In the genomic region with DNA sequence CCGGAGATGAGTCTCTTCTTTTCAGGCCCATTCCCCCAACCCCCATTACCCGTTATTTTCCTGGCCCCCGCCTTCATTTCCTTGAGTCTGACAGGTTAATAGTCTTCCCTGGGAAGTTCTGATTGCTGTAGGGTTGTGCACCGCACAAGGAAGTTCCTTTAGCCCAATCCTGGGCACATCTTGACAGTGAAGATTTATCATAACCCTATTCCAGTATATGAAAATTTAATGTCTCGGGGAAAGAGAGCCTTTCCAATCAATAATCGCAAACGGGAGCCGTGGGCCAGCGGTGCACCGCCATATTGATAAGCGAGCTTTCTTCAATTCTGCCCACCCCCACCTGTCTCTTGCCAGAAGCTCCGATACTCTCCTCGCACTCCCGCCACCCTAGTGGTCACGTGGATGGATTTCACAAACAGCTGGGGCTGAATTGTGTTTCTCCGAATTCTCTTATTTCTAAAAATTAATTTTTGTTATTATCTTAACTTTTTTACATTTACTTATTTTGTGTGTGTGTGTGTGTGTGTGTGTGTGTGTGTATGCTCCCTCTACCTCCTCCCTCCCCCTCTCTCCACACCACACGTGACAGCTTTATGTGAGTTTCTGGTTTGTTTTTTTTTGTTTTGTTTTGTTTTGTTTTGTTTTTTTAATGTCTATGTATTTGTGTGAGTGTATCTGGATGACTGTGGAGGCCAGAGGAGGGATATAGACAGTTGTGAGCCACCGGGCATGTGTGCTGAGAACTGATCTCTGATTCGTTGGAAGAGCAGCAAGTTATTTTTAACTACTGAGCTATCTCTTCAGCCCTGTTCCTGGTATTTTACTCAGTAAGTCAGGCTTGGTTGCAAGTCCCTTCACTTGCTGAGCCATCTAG, we compare ENCODE assay signal across 9 mouse cellular contexts. TPM values are rescaled to one million over a fixed set of nuclear protein-coding genes. Genes with fewer than 3 reads are reported as not detected.
DNase-seq lines count a peak whose midpoint lies in the region; ATAC-seq and TF ChIP-seq lines count a peak whose summit lies in the region.
"Had no signal": no experiment of that assay in that cellular context is flagged by ENCODE, and none has a peak within 500 bp of the region (broad histone marks: within the 10 kb centered on the region; RNA-seq: fewer than 3 reads in every experiment).

No protein-coding gene starts in this region.

- H3K9me3 ChIP-seq in hindbrain, embryonic 15.5 days: no peaks in the 10 kb centered on the region
- no peaks in the 10 kb centered on the region for H3K9me3 ChIP-seq in lung, postnatal 0 days (ENCODE audit: low read length)
- H3K9me3 ChIP-seq in stomach, embryonic 15.5 days: no peaks in the 10 kb centered on the region

- H3K27ac ChIP-seq in cerebellum, adult 2 months (ENCODE audit: insufficient read depth, low read length): no peak overlapping the region
- peak overlapping the region; percentile 62 for H3K27ac ChIP-seq in hindbrain, embryonic 15.5 days (replicated peaks)
- no peak overlapping the region for H3K27ac ChIP-seq in lung, postnatal 0 days (ENCODE audit: low read length)
- no peak overlapping the region for H3K27ac ChIP-seq in stomach, embryonic 15.5 days

- peak overlapping the region; percentile 62 for H3K4me2 ChIP-seq in hindbrain, embryonic 15.5 days
- peak overlapping the region; percentile 44 for H3K4me2 ChIP-seq in lung, postnatal 0 days (replicated peaks; ENCODE audit: low read depth, low read length)
- H3K4me2 ChIP-seq in stomach, embryonic 15.5 days: peak overlapping the region; percentile 52

- no peaks in the 10 kb centered on the region for H3K36me3 ChIP-seq in hindbrain, embryonic 15.5 days
- H3K36me3 ChIP-seq in lung, postnatal 0 days (ENCODE audit: insufficient read depth, low read length): no peaks in the 10 kb centered on the region
- no peaks in the 10 kb centered on the region for H3K36me3 ChIP-seq in stomach, embryonic 15.5 days

- DNase-seq in cerebellum, adult 2 months: no peak
- DNase-seq in cerebellum, adult 11 months: no peak
- peak; percentile 56 for DNase-seq in urinary bladder, postnatal 14 days (ENCODE audit: low spot score)
- no peak for DNase-seq in urinary bladder, postnatal 10 days (ENCODE audit: low spot score)
- DNase-seq in lung, postnatal 0 days (ENCODE audit: low spot score): peak; percentile 64
- DNase-seq in right cerebral cortex, postnatal 25 days: no peak

- no peak for TF ChIP-seq EP300 in lung, postnatal 0 days (IDR thresholded peaks at IDR 0.05)

- no peak for TF ChIP-seq POLR2A in cerebellum, adult 2 months (IDR thresholded peaks at IDR 0.05; ENCODE audit: borderline replicate concordance, insufficient read depth, low read length)

- TF ChIP-seq CTCF in cerebellum, adult 2 months (IDR thresholded peaks at IDR 0.05; ENCODE audit: borderline replicate concordance, insufficient read depth, low read depth, low read length): no peak
- no peak; the same call in 1 of the 2 replicates for TF ChIP-seq CTCF in lung, postnatal 0 days (IDR thresholded peaks at IDR 0.05)

- ATAC-seq in hindbrain, embryonic 15.5 days (ENCODE audit: low FRiP score, low read depth): peak; percentile 83
- peak; percentile 62 for ATAC-seq in lung, postnatal 0 days
- ATAC-seq in stomach, embryonic 15.5 days (ENCODE audit: insufficient read depth, low FRiP score, low read depth): peak; percentile 33; the same call in 1 of the 2 replicates

- no peaks in the 10 kb centered on the region; the same call in 1 of the 2 replicates for H3K4me1 ChIP-seq in cerebellum, adult 2 months (ENCODE audit: control insufficient read depth, insufficient read depth, low read length)
- peaks cover 19% of the 10 kb centered on the region for H3K4me1 ChIP-seq in hindbrain, embryonic 15.5 days (replicated peaks)
- no peaks in the 10 kb centered on the region for H3K4me1 ChIP-seq in lung, postnatal 0 days (ENCODE audit: insufficient read depth, low read depth, low read length)
- H3K4me1 ChIP-seq in stomach, embryonic 15.5 days: peaks cover 5% of the 10 kb centered on the region; the same call in 1 of the 2 replicates

- WGBS in cerebellum, adult 2 months: 5% methylated on average over 19 of the region's 19 CpGs
- WGBS in hindbrain, embryonic 15.5 days: 5% methylated on average over 19 of the region's 19 CpGs
- 6% methylated on average over 19 of the region's 19 CpGs for WGBS in lung, postnatal 0 days
- 6% methylated on average over 19 of the region's 19 CpGs for WGBS in stomach, embryonic 15.5 days

- H3K9ac ChIP-seq in hindbrain, embryonic 15.5 days: peak overlapping the region; percentile 41
- H3K9ac ChIP-seq in lung, postnatal 0 days (replicated peaks; ENCODE audit: low read depth): no peak overlapping the region
- no peak overlapping the region for H3K9ac ChIP-seq in stomach, embryonic 15.5 days

- peak overlapping the region; percentile 52 for H3K4me3 ChIP-seq in cerebellum, adult 2 months (replicated peaks; ENCODE audit: insufficient read depth, low read depth, low read length)
- peak overlapping the region; percentile 34 for H3K4me3 ChIP-seq in hindbrain, embryonic 15.5 days
- peak overlapping the region; percentile 14 for H3K4me3 ChIP-seq in lung, postnatal 0 days (ENCODE audit: low read depth, low read length)
- H3K4me3 ChIP-seq in stomach, embryonic 15.5 days (replicated peaks): peak overlapping the region; percentile 30

- H3K27me3 ChIP-seq in cerebellum, adult 2 months (ENCODE audit: control insufficient read depth, insufficient read depth, low read length): no peaks in the 10 kb centered on the region
- H3K27me3 ChIP-seq in hindbrain, embryonic 15.5 days: no peaks in the 10 kb centered on the region
- H3K27me3 ChIP-seq in lung, postnatal 0 days (replicated peaks; ENCODE audit: insufficient read depth, low read length): no peaks in the 10 kb centered on the region
- no peaks in the 10 kb centered on the region for H3K27me3 ChIP-seq in stomach, embryonic 15.5 days (replicated peaks)

RNA-seq across cellular contexts. Expression of a gene that starts 6.4 kb away (rescaled TPM):
- polyA plus RNA-seq in cerebellum, adult 2 months (2012; rRNA removed): 0.59 and 0.61 TPM in 2 replicates
- polyA plus RNA-seq in hindbrain, embryonic 15.5 days (2015; fragmentation: Nextera tagmentation; extraction: Ambion mirVana): 0.45 and 0.47 TPM in 2 replicates
- not detected in 2 replicates for polyA plus RNA-seq in lung, postnatal 0 days (2015; fragmentation: Nextera tagmentation; extraction: Ambion mirVana)
- not detected in 2 replicates for polyA plus RNA-seq in stomach, embryonic 15.5 days (2015; fragmentation: Nextera tagmentation; extraction: Ambion mirVana)
- polyA plus RNA-seq: C2C12 had no signal

RNA-seq across cellular contexts. Expression of a gene that starts 15.1 kb away (rescaled TPM):
- 9.8 and 10.4 TPM in 2 replicates for polyA plus RNA-seq in cerebellum, adult 2 months (2012; rRNA removed)
- polyA plus RNA-seq in hindbrain, embryonic 15.5 days (2015; fragmentation: Nextera tagmentation; extraction: Ambion mirVana): 3.5 and 4.2 TPM in 2 replicates
- polyA plus RNA-seq in lung, postnatal 0 days (2015; fragmentation: Nextera tagmentation; extraction: Ambion mirVana): 2.7 TPM in 2 replicates
- 3.3 TPM in 2 replicates for polyA plus RNA-seq in stomach, embryonic 15.5 days (2015; fragmentation: Nextera tagmentation; extraction: Ambion mirVana)

RNA-seq across cellular contexts. Expression of a gene that starts 21.9 kb away (rescaled TPM):
- polyA plus RNA-seq in cerebellum, adult 2 months (2012; rRNA removed): 33.5 and 37.5 TPM in 2 replicates
- polyA plus RNA-seq in hindbrain, embryonic 15.5 days (2015; fragmentation: Nextera tagmentation; extraction: Ambion mirVana): 35.3 and 35.8 TPM in 2 replicates
- 1.1 and 2.3 TPM in 2 replicates for polyA plus RNA-seq in lung, postnatal 0 days (2015; fragmentation: Nextera tagmentation; extraction: Ambion mirVana)
- 4.3 and 4.5 TPM in 2 replicates for polyA plus RNA-seq in stomach, embryonic 15.5 days (2015; fragmentation: Nextera tagmentation; extraction: Ambion mirVana)

RNA-seq across cellular contexts. Expression of a gene that starts 22.9 kb away (rescaled TPM):
- polyA plus RNA-seq in cerebellum, adult 2 months (2012; rRNA removed): 17.4 and 17.7 TPM in 2 replicates
- 0.75 and 0.77 TPM in 2 replicates for polyA plus RNA-seq in hindbrain, embryonic 15.5 days (2015; fragmentation: Nextera tagmentation; extraction: Ambion mirVana)
- 0.53 and 0.57 TPM in 2 replicates for polyA plus RNA-seq in lung, postnatal 0 days (2015; fragmentation: Nextera tagmentation; extraction: Ambion mirVana)
- polyA plus RNA-seq in stomach, embryonic 15.5 days (2015; fragmentation: Nextera tagmentation; extraction: Ambion mirVana): 1.1 and 1.3 TPM in 2 replicates

RNA-seq across cellular contexts. Expression of a gene that starts 25.7 kb away (rescaled TPM):
- polyA plus RNA-seq in cerebellum, adult 2 months (2012; rRNA removed): 1.9 TPM in 2 replicates
- 1.2 and 1.3 TPM in 2 replicates for polyA plus RNA-seq in hindbrain, embryonic 15.5 days (2015; fragmentation: Nextera tagmentation; extraction: Ambion mirVana)
- 1.4 and 1.7 TPM in 2 replicates for polyA plus RNA-seq in lung, postnatal 0 days (2015; fragmentation: Nextera tagmentation; extraction: Ambion mirVana)
- polyA plus RNA-seq in stomach, embryonic 15.5 days (2015; fragmentation: Nextera tagmentation; extraction: Ambion mirVana): 2.1 and 3.5 TPM in 2 replicates

Comparison
In these comparisons a context has a peak if more than half of its experiments do, and no peak if none do; other contexts are left out.
1. DNase-seq: peak in urinary bladder, postnatal 14 days (single experiment) and lung, postnatal 0 days (single experiment); none in cerebellum, adult 2 months (0 of 2), cerebellum, adult 11 months (single experiment), urinary bladder, postnatal 10 days (single experiment) and right cerebral cortex, postnatal 25 days (single experiment).
2. ATAC-seq: peak in every context shown above with its lines; median percentile 83 in hindbrain, embryonic 15.5 days; 62 in lung, postnatal 0 days; 33 in stomach, embryonic 15.5 days.
3. Peak in every context shown above with its lines, with median percentiles within 50 percentile points of each other: H3K4me3 ChIP-seq and H3K4me2 ChIP-seq.